Mouse (Mus musculus): ENCODE measurements around the gene Nek4. TPM values are rescaled to one million over a fixed set of nuclear protein-coding genes. Genes with fewer than 3 reads are reported as not detected.

Nek4 gene
- total RNA-seq, 2 experiments from 2014 or later: 14.0 to 14.1 TPM

DNA sequence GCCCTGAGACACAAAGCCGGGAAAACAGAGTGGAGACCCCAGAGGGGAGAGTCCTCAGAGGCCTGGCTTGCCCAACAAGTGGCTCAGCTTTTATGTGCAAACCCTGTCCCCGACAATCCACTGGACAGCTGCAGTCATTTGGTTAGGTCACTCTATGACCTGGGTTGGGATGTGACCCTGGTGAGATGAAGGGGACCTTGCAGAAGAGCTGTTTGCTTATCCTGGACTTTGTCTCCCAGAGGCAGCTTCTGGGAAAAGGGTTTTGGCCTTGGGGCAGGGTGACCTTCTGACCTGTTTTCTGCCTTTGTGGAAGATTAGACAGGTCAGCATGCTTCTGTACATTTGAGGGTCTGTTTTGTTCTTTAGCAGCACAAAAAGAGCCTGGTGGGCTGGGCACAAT is 6.4 kb upstream of the Nek4 start:
- intact Hi-C loops (cut with DNase I): loop anchor here (5.0 kb wide), 3 partner anchors 62 to 117 kb away; partner anchors contain the start of gene Tmem110
- no peak for DNase-seq (ENCODE audit: low spot score in 2 of 2)

DNA sequence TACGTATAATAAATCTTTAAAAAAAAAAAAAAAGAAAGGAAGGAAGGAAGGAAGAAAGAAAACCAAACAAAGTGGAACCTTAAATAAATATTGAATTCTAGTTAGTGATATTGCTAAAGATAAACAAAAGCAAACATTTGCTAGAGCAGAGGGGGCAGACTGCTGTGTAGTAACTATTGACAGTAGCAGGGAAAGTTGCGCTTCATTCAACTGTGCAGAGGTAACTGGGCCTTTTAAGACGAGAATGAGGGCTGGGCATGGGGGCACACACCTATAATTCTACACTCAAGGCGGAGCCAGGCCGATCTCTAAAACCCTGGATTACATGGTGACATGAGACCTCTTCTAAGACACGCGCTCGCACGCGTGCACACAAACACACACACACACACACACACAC is 1.2 kb upstream of the Nek4 start:
- no peak for DNase-seq (ENCODE audit: low spot score in 2 of 2)
- intact Hi-C loops (cut with DNase I): loop anchor here (5.0 kb wide), 1 partner anchor 123 kb away; the partner anchor contains the start of gene Tmem110

DNA sequence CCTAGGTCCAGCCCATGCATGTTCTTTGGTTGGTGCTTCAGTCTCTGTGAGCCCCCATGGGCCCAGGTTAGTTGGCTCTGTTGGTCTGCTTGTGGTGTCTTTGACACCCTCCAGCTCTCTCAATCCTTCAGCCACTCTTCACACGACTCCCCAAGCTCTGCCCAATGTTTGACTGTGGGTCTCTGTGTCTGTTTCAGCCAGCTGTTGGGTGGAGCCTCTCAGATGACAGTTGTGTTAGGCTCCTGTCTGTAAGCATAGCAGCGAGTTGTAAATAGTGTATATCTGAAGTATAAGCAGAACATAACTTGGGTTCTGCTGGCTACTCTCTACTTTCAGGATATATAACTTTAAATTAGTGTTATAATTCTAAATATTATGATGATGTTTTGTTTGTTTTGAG is 7.3 kb downstream of the Nek4 start:
- no peak for DNase-seq (ENCODE audit: low spot score in 2 of 2)
- intact Hi-C loops (cut with DNase I): no loop called here

DNA sequence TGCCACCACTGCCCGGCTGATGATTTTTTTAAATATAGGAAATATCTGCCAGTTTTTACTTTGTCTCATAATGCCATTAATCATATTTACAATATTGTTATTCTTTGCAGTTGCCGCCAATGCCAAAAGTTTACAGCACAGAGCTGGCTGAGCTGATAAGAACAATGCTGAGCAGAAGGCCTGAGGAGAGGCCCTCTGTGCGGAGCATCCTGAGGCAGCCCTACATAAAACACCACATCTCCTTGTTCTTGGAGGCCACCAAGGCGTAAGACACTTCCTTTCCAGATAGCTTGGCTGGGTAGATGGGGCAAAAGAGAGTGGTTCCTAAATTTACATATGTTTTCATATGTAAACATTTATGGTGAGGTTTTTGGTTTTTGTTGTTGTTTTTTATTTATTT is 7.9 kb downstream of the Nek4 start:
- no peak for DNase-seq (ENCODE audit: low spot score in 2 of 2)
- intact Hi-C loops (cut with DNase I): no loop called here

DNA sequence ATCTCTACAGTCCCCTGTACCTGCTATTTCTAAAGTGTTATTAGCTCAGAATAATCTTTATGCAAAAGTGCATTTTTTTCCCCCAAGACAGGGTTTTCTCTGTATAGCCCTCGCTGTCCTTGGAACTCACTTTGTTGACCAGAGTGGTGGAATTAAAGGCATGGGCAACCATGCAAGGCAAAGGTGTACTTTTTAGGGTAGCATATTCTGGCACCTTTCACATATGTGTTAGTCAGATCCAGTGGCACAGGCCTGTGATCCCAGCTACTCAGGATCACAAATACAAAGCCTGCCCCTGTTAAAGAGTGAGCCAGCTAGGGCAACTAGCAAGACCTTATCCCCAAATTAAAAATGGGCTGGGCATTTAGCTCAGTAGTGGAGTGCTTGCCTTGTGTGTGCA is 9.2 kb downstream of the Nek4 start:
- intact Hi-C loops (cut with DNase I): no loop called here

DNA sequence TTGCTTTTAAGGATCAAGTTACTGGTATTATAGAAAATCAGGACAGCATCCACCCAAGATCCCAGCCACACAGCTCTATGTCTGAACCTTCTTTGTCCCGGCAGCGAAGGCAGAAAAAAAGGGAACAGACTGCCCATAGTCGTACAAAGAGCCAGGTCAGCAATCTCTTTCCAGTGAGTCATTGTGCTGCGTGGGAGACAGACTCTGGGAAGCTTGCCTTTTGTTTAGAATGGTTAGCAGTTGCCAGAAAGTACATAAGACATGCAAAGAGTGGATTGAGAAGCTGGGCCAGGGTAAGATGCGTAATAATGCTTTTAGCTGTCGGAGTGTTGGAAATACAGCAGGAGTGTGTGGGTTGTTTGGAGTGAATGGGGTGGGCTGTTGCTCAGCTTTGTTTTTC is 23.0 kb downstream of the Nek4 start:
- DNase-seq (ENCODE audit: low spot score in 2 of 2): peak; percentile 53 to 79
- intact Hi-C loops (cut with DNase I): no loop called here

More for the DNA sequence above, 9.2 kb downstream of the Nek4 start:
- DNase-seq (ENCODE audit: low spot score in 2 of 2): no peak

DNA sequence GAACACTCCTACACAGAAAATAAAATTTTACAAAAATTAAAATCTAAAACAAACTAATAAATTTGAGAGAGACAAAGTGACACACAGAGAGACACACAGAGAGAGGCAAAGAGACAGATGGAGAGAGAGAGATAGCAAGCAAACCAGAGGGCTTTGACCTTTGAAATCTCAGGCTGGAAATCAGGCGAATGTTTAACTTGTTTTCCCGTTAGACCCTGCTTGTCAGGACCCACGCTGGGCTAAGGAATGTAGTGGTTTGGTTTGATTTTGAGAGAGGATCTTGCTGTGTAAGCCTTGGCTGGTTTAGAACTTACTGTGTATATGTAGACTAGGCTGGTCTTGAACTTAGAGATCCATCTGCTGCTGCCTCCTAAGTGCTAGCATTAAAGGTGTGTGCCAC is 25.0 kb downstream of the Nek4 start:
- intact Hi-C loops (cut with DNase I): no loop called here

DNA sequence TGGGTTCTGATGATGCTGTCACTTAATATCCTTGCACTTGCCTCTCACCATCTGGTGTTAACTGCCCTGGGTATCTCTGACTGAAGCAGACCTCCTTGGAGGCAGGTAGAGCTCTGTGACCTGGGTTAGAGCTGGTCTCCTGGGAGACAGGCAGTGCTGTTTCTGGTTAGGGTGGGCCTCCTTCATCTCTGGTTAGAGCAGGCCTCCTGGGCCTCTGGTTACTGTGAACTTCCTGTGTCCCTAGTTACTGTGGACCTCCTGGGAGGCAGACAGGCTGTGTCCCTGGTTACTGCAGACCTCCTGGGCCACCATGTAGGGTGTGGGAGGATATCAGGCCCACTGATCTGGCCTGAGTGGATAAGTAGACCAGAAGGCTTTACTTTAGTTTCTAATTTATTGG is 45.2 kb downstream of the Nek4 start:
- intact Hi-C loops (cut with DNase I): no loop called here
- DNase-seq (ENCODE audit: low spot score in 2 of 2): no peak

More for the DNA sequence above, 25.0 kb downstream of the Nek4 start:
- DNase-seq (ENCODE audit: low spot score in 2 of 2): no peak

DNA sequence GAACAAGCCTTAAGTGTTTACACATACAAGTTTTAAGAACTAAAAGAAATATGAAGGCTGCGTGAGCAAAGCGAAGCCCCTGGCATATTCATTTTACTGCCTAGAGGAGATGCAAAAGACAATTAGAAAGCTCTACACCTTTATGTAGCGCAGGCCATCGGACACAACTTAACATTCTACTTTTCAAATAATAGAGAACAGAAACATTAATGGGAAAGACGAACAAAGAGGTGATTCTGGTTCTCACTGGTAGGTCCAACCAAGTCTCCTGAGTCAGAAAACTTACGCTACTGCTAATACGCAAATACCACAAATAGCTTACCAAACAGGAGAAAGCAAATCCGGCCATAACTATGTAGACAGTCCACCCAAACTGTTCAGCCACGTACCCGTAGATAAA is 49.2 kb downstream of the Nek4 start:
- DNase-seq (ENCODE audit: low spot score in 2 of 2): no peak
- intact Hi-C loops (cut with DNase I): loop anchor here (2.0 kb wide), 1 partner anchor 18 kb away; the partner anchor contains the start of genes Gnl3 and Pbrm1

DNA sequence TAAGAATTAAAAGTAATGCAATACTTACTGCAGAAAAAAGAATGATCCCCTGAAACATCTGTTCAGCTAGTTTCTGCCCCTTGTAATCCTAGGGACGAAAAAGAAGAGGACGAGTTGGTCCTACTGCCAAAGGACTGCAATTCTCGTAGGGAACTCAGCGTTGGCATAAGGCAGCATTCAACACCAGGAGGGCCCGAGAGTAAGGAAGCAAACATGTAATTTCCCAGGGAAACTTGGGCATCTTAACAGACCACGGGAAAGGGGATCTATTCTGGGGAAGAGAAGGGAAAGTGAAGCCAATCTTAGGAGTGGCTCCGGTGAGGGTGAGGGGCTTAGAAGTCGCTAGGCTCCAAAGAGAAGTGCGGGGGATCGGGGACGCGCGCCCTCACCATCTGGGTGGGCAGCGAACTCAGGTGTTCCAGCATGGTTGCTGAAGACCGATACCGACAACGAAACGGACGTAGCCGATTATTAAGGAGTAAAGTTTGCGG is 49.7 kb downstream of the Nek4 start:
- intact Hi-C loops (cut with DNase I): loop anchor here (2.0 kb wide), 1 partner anchor 18 kb away; the partner anchor contains the start of genes Gnl3 and Pbrm1
- no peak for DNase-seq (ENCODE audit: low spot score in 2 of 2)

DNA sequence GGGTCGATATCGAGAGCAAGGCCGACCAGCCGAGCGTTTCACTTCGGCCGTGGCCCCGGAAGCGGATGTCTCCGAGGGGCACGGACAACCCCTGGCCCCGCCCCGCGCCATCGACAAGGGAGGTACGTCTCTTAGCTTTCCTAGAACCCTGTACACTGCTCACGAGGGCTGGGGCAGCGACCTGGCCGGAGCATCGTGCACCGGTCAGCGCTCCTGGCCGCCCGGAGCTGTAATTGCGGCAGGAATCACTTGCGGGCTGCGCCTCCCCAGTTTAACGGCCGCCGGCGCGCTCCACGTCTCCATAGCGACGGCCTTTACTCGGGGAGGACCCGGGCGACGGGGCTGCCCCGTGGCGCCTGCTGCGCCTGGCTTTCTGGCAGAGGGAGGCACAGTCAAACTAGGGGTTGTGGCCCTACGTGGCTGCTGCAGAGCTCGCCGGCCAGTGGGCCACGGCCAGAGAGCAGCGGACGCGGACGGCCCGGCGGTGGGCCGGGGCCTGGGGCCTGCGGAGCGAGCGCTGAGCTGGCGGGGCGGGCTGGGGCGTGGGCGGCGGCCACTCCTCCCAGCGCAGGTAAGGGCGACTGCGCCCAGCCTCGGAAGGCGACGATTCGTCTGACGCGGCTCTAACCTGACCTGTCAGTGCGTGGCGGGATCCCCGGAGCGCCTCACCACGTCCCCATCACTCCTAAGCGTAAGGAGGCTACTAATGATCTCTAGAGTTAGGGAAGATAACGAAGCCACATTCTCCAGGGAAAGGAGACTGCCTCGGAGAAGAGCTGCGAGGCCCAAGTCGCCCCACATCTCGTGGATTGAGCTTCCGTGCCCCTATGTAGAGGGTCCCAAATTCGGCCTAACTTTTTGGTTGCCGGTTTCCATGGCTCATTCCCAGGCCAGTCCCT is 50.4 kb downstream of the Nek4 start, which contains the start of the genes Glt8d1 and Spcs1:
Glt8d1 (plus strand) TSS at position 94 of the 899 bp plus-strand sequence.
Spcs1 (minus strand) TSS at position 366 of the 899 bp plus-strand sequence.
- intact Hi-C loops (cut with DNase I): loop anchor here (2.0 kb wide), 1 partner anchor 17 kb away; the partner anchor contains the start of genes Gnl3 and Pbrm1
- peak; percentile 73 to 83 for DNase-seq (ENCODE audit: low spot score in 2 of 2)

DNA sequence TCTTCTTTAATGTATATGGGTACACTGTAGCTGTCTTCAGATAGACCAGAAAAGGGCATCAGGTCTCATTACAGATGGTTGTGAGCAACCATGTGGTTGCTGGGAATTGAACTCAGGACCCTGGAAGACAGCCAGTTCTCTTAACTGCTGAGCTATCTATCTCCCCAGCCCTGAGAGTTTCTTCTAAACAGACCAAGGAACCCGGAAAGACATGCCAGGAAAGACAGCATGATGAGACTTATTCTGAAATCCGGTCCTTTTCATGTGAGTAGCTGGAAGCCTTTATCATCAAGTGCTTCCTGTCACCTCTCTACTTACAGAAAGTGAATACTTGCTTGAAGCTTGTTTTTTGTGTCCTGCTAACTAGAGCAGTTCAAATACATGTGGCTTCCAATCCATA is 53.4 kb downstream of the Nek4 start:
- intact Hi-C loops (cut with DNase I): no loop called here
- no peak for DNase-seq (ENCODE audit: low spot score in 2 of 2)

DNA sequence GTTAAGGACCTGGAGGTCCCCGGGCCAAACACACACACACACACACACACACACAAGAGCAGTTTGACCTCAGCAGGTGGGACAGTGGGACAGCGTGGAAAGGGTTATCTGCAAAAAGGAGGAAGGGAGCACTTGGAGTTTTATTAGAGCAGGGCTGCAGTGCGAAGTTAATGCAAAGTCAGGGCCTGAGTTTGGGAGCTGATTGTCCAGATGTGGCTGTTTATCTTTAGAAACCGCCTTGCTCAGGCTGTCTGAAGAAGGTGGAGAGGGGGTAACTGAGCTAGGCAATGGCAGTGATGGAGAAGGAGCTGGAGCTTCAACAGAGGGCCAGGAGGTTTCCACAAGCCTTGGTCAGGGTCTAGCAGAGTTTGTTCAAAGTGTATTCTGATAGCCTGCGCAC is 55.6 kb downstream of the Nek4 start:
- DNase-seq (ENCODE audit: low spot score in 2 of 2): no peak
- intact Hi-C loops (cut with DNase I): no loop called here

DNA sequence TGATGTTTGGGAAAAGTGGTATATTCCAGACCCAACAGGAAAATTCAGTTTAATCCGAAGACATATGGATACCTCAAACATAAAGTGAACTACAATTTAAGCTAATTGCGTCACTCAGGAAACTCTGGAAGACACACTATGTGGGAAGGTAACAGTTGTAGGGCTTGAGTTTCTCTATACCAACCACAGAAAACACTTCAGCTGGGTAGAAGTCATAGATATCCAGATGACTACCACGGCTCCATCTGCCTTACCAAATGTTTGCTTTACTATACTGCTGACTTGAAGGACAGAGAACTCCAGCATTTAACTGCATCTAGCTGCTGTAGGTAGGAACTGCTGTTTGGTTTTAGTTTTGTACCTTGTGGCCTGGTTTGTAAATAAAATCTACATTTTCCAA is 60.4 kb downstream of the Nek4 start:
- intact Hi-C loops (cut with DNase I): no loop called here
- no peak for DNase-seq (ENCODE audit: low spot score in 2 of 2)

DNA sequence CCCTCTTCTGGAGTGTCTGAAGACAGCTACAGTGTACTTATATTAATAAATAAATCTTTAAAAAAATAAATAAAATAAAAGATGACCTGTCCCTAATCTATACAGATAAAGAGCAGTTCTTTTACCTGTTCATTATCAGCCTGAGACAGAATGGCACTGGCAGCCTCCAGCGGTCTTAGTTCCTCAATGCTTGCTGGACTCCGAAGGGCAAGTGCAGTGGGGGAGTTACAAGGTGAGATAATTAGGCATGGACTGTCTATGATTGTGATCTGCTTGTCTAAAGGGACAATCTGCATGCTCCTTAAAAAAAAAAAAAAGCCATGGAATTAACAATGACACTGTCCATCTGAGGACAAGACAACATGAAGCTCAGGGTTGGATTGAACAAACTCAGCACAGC is 62.8 kb downstream of the Nek4 start:
- intact Hi-C loops (cut with DNase I): no loop called here

DNA sequence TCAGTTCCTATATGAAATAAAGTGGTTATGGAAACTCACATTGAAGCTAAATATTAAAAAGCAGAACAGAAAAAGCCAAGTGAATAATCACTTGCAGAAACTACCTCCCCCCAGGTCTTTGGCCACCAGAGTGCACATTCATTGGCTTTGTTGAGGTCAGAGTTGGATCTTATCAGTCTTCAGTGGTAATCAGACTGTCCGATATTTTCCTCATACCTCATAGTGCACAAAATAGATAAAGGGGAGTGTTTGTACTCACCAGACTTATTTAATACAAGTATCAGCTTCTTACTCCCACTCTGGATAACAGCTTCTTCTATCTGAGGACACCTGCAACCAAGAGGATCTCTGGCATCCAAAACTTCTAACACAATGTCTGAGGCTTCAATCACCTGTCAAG is 64.9 kb downstream of the Nek4 start:
- DNase-seq (ENCODE audit: low spot score in 2 of 2): no peak
- intact Hi-C loops (cut with DNase I): no loop called here

More for the DNA sequence above, 62.8 kb downstream of the Nek4 start:
- DNase-seq (ENCODE audit: low spot score in 2 of 2): no peak

DNA sequence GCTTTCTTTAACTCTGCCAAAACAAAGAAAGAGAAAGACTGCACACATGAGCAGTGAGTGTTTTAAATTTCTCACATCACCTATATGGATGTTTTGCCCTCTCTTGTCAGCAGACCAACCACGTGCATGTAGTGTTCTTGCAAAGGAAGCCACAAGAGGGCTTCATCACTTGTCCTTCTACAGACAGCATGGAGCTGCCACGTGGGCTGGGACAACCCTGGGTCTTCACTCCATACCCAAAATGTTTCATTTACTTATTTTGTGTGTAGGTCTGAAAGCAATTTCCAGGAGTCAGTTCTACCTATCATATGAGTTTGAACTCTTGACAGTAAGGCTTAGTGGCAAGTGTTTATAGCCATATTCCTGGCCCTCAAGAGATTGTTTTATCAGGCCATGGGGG is 66.7 kb downstream of the Nek4 start:
- DNase-seq (ENCODE audit: low spot score in 2 of 2): peak in 1 of 2 experiments; percentile 22
- intact Hi-C loops (cut with DNase I): loop anchor here (2.0 kb wide), 1 partner anchor 17 kb away; the partner anchor contains the start of genes Glt8d1 and Spcs1

DNA sequence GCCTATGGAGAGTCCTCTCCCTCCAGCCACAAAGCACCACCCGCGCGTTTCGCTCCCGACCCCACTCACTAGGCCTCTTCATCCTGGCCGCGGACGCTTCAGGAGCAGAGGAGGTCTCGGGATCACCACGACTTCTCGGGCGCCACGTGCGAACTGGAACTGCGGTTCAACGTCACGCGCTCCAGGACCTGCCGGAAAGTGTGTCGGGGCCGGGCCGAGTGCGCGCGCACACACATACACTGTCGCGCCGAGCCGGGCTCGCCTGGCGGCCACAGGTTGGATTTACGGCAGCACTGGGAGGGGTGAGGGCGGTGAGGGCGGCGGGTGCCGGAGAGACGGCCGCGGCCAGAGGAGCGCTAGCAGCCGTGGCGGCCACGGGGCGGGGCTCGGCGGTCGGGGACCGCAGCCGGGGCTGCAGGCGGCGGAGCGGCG is 67.7 kb downstream of the Nek4 start, which contains the start of the genes Pbrm1 and Gnl3:
Pbrm1 (plus strand) TSS at position 279 of the 432 bp plus-strand sequence.
Gnl3 (minus strand) TSS at position 293 of the 432 bp plus-strand sequence.
- peak; percentile 97 to 98 for DNase-seq (ENCODE audit: low spot score in 2 of 2)
- intact Hi-C loops (cut with DNase I): loop anchor here (2.0 kb wide), 1 partner anchor 18 kb away; the partner anchor contains the start of genes Glt8d1 and Spcs1

DNA sequence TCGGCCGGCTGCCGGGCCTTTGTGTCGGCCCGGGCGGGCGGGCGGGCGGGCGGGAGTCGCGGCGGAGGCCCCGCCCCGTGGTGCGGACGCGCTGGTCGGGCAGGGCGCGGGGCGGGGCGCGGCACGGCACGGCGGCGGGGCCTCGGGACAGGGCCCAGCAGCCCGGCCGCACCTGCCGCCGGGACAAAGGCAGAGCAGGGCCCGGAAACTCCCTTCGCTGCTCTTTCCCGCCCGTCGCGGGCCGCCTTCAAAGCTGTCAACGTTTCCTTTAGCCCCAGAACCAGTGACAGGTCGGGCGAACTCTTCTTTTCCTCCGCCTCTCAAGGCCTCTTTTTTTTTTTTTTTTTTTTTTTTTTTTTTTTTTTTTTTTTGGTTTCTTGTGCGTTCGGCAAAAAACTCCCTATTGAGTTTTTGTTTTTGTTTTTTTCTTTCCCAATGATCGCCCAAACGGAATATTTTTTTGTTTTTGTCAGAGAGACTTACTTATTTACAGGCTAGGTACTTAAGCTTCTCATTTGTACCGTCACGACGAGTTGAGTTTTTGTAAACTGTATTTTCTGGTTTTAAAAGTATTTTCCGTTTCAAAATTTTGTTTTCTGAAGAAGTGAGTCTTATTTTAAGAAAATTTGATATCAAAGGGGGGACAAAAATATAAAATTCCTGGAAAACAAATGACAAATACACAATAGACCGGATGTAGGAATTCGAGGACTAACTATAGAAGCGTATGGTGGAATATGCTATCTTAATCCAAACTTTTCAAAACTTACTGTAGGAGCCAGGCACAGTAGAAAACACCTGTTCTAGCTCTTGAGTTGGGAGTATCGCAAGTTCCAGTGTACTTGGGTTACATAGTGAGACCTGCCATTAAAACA is 68.4 kb downstream of the Nek4 start:
- DNase-seq (ENCODE audit: low spot score in 2 of 2): peak in 1 of 2 experiments; percentile 55
- intact Hi-C loops (cut with DNase I): loop anchor here (2.0 to 10.0 kb wide), 3 partner anchors 19 to 165 kb away; partner anchors contain the start of genes Glt8d1 and Spcs1
